Mouse (Mus musculus) heart, embryonic 15.5 days (tissue): Measurements from ENCODE around the gene Arl6. TPM values are rescaled to one million over a fixed set of nuclear protein-coding genes. Genes with fewer than 3 reads are reported as not detected.

ENCODE experiments used
- ATAC-seq: fragments of 200-750 bp; cut with Nextera tagmentation; replicated peaks from 2 replicates; pipeline ENCODE4 v1.8.0; 2017; ENCODE audit warnings: low read depth, moderate TSS enrichment; ENCODE audit not compliant: insufficient number of reproducible peaks, insufficient read depth, low FRiP score
- H3K27ac ChIP-seq: fragments of 300-500 bp; sonication (generic); 2 replicates; pipeline ENCODE4 v1.5.1; 2015; ENCODE audit warnings: mild to moderate bottlenecking, inconsistent platforms
- H3K27me3 ChIP-seq: fragments of 300-500 bp; sonication (generic); 2 replicates; pipeline ENCODE4 v1.6.1; 2015; ENCODE audit warnings: inconsistent platforms
- H3K36me3 ChIP-seq: fragments of 300-500 bp; sonication (generic); 2 replicates; pipeline ENCODE4 v1.6.1; 2015; ENCODE audit warnings: mild to moderate bottlenecking, inconsistent platforms
- H3K4me1 ChIP-seq: fragments of 300-500 bp; sonication (generic); replicated peaks from 2 replicates; pipeline ENCODE4 v1.6.1; 2015; ENCODE audit warnings: inconsistent platforms
- H3K4me2 ChIP-seq: fragments of 300-500 bp; sonication (generic); 2 replicates; pipeline ENCODE4 v1.6.1; 2015; ENCODE audit warnings: inconsistent platforms, mild to moderate bottlenecking, moderate library complexity
- H3K4me3 ChIP-seq: fragments of 300-500 bp; sonication (generic); 2 replicates; pipeline ENCODE4 v1.5.1; 2015; ENCODE audit warnings: mild to moderate bottlenecking, inconsistent platforms
- H3K9ac ChIP-seq: fragments of 300-500 bp; sonication (generic); 2 replicates; pipeline ENCODE4 v1.6.1; 2015; ENCODE audit warnings: mild to moderate bottlenecking, inconsistent platforms
- H3K9me3 ChIP-seq: fragments of 300-500 bp; sonication (generic); replicated peaks from 2 replicates; pipeline ENCODE4 v1.6.1; 2016; ENCODE audit warnings: inconsistent platforms
- WGBS: fragments of 180-500 bp; shearing (Covaris S2); methylation state at CpG from one replicate; pipeline ENCODE4 v1.1.7; 2015; ENCODE audit warnings: mixed read lengths; 5-methylcytosine and 5-hydroxymethylcytosine counted together
- polyA plus RNA-seq: library from polyadenylated mRNA; unstranded; fragments of >200 nt; fragmentation: Nextera tagmentation; extraction: Ambion mirVana; gene quantifications from 2 replicates; pipeline ENCODE4 v1.2.1, GENCODE M21; 2015

The Arl6 gene
- polyA plus RNA-seq, result 19.2 and 22.2 TPM in 2 replicates

GRCm38 (mm10) chr16:59639102-59639691 lies at the start of gene Arl6:
Gene Arl6, minus strand, starts transcription at chr16:59639391.
- Histone ChIP-seq H3K27me3 (peaks cover 4% of the 10 kb centered on the region; the same call in 1 of the 2 replicates), H3K27ac (peak within 1 kb of the TSS; percentile 99), H3K4me2 (peak within 1 kb of the TSS; percentile 77), H3K4me3 (peak within 1 kb of the TSS; percentile 77), H3K36me3 (no peaks in the 10 kb centered on the region), H3K4me1 (0 out of 2 replicates have a peak, but pooled peaks cover 4% of the 10 kb centered on the region), H3K9ac (peak within 1 kb of the TSS; percentile 74), H3K9me3 (no peaks in the 10 kb centered on the region)
- ATAC-seq, result peak; percentile 99
- WGBS, result under 1% methylated on average over 46 of the region's 46 CpGs

GRCm38 (mm10) chr16:59685135-59685534 lies 45.9 kb upstream of the Arl6 start:
- no peak for ATAC-seq
- no peak overlapping the region for H3K4me3 ChIP-seq
- H3K9me3 ChIP-seq, result no peaks in the 10 kb centered on the region
- no peaks in the 10 kb centered on the region for H3K27me3 ChIP-seq
- WGBS, result 54% methylated on average over 5 of the region's 5 CpGs
- H3K4me1 ChIP-seq, result no peaks in the 10 kb centered on the region
- no peak overlapping the region for H3K9ac ChIP-seq
- no peak overlapping the region for H3K4me2 ChIP-seq
- H3K27ac ChIP-seq, result no peak overlapping the region
- no peaks in the 10 kb centered on the region for H3K36me3 ChIP-seq

- 5% methylated on average over 8 of the region's 8 CpGs for WGBS
- Histone ChIP-seq H3K9me3 (no peaks in the 10 kb centered on the region), H3K27me3 (no peaks in the 10 kb centered on the region), H3K27ac (no peak overlapping the region), H3K36me3 (no peaks in the 10 kb centered on the region), H3K4me3 (no peak overlapping the region), H3K4me2 (no peak overlapping the region), H3K9ac (no peak overlapping the region), H3K4me1 (no peaks in the 10 kb centered on the region)
- no peak for ATAC-seq
These were observed 44.2 kb upstream of the Arl6 start for GRCm38 (mm10) chr16:59683434-59683833.

- H3K9ac ChIP-seq, result no peak overlapping the region
- no peaks in the 10 kb centered on the region for H3K27me3 ChIP-seq
- H3K9me3 ChIP-seq, result no peaks in the 10 kb centered on the region
- no peaks in the 10 kb centered on the region for H3K4me1 ChIP-seq
- no peak overlapping the region for H3K4me2 ChIP-seq
- ATAC-seq, result no peak
- no peaks in the 10 kb centered on the region for H3K36me3 ChIP-seq
- 75% methylated on average over 8 of the region's 8 CpGs for whole genome bisulfite sequencing
- no peak overlapping the region for H3K27ac ChIP-seq
- H3K4me3 ChIP-seq, result no peak overlapping the region
These were observed 43.2 kb upstream of the Arl6 start for GRCm38 (mm10) chr16:59682216-59682891.

DNA sequence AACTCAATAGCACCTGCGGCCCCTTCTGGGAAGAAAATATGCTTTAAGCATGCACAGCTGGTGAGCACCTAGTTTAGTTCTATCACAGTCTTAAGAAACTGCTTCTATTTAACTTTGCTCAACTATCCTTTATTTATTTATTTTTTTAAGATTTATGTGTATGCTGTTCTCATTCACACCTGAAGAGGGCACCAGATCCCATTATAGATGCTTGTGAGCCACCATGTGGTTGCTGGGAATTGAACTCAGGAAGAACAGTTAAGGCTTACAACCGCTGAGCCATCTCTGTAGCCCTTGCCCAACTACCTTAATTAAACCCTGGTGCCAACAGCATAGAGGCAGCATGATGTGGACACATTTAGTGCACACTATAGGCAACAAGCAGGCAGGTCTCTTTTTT lies 27.7 kb upstream of the Arl6 start:
- no peak overlapping the region for H3K27ac ChIP-seq
- H3K27me3 ChIP-seq, result no peaks in the 10 kb centered on the region
- no peak overlapping the region for H3K4me3 ChIP-seq
- no peak overlapping the region for H3K9ac ChIP-seq
- H3K4me1 ChIP-seq, result no peaks in the 10 kb centered on the region
- 88% methylated on average over 2 of the region's 2 CpGs for WGBS
- no peaks in the 10 kb centered on the region for H3K9me3 ChIP-seq
- no peak overlapping the region for H3K4me2 ChIP-seq
- no peak for ATAC-seq
- H3K36me3 ChIP-seq, result no peaks in the 10 kb centered on the region

DNA sequence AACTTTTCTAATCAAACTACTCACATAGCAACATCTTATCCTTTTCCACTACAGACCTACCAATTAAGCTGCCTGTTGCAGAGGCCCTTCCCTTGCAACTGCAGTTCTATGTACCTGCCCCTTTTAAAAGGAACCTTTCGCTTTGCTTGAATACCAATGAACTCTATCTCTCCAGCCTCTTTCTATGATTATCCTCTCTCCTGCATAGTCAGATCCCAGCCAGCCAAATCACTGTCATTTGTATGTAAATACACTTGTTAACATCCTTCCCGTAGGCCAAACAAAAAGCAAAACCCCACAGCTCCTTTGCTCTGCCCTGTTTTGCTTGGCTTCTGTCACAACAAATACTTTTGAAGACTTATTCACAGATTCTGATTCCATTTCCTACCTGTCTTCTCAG lies 4.6 kb upstream of the Arl6 start:
- no peak overlapping the region for H3K4me3 ChIP-seq
- no peaks in the 10 kb centered on the region for H3K4me1 ChIP-seq
- H3K36me3 ChIP-seq, result no peaks in the 10 kb centered on the region
- 56% methylated on average over 2 of the region's 2 CpGs for WGBS
- no peak overlapping the region for H3K27ac ChIP-seq
- peaks cover 4% of the 10 kb centered on the region; the same call in 1 of the 2 replicates for H3K27me3 ChIP-seq
- H3K4me2 ChIP-seq, result no peak overlapping the region
- no peak overlapping the region for H3K9ac ChIP-seq
- H3K9me3 ChIP-seq, result no peaks in the 10 kb centered on the region
- no peak for ATAC-seq

GRCm38 (mm10) chr16:59639985-59640384 lies 794 bp upstream of the Arl6 start:
- Histone ChIP-seq H3K4me2 (peak overlapping the region; percentile 77), H3K9ac (no peak overlapping the region), H3K4me1 (0 out of 2 replicates have a peak, but pooled peaks cover 4% of the 10 kb centered on the region), H3K9me3 (no peaks in the 10 kb centered on the region), H3K27me3 (peaks cover 4% of the 10 kb centered on the region; the same call in 1 of the 2 replicates), H3K36me3 (no peaks in the 10 kb centered on the region), H3K27ac (no peak overlapping the region), H3K4me3 (no peak overlapping the region)
- WGBS, result 68% methylated on average over 3 of the region's 3 CpGs
- ATAC-seq, result no peak

- H3K4me1 ChIP-seq, result 0 out of 2 replicates have a peak, but pooled peaks cover 4% of the 10 kb centered on the region
- 76% methylated on average over 2 of the region's 2 CpGs for WGBS
- no peaks in the 10 kb centered on the region for H3K27me3 ChIP-seq
- H3K9me3 ChIP-seq, result no peaks in the 10 kb centered on the region
- H3K9ac ChIP-seq, result no peak overlapping the region
- no peak overlapping the region for H3K4me2 ChIP-seq
- H3K4me3 ChIP-seq, result no peak overlapping the region
- H3K36me3 ChIP-seq, result peaks cover 5% of the 10 kb centered on the region
- H3K27ac ChIP-seq, result no peak overlapping the region
- no peak for ATAC-seq
These were observed 4.6 kb downstream of the Arl6 start for GRCm38 (mm10) chr16:59634598-59634997.

DNA sequence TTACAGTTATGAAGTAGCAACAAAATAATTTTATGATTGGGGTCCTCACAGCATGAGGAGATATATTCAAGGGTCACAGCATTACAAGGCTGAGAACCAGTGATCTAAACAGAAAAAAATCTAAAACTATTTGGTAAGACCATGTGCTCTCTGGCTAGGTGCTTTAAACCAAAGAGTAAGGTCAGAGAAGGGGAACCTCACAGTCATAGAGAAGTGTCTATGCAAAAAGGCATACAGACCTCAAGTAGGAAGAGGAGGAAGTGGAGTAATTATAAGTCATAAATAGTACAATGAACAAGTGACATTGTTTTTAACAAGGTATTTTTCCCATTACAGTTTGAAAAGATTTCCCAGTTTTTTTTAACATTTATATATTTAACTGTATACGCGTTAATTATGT lies 17.6 kb downstream of the Arl6 start:
- Histone ChIP-seq H3K4me1 (0 out of 2 replicates have a peak, but pooled peaks cover 2% of the 10 kb centered on the region), H3K36me3 (no peaks in the 10 kb centered on the region)
- no peak for ATAC-seq

DNA sequence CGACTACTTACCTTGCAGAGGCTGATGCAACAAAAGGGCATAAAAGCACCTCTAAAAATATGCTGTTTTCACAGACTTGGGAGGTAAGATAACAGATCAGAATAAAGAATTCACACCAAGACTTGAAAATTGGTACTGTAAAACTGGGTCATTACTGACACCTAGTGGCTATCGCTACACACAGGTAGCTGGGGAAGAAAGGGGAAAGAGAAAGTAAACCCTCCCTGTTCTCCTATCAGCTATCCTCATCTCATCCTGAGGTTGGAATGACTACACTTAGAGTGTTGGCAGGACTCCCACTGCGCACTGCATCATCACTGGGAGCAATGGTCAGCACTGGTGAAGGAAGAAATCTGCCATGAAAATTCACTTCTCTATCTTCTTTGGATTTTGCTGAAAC lies 22.0 kb downstream of the Arl6 start:
- Histone ChIP-seq H3K9ac (no peak overlapping the region), H3K27me3 (no peaks in the 10 kb centered on the region), H3K4me1 (0 out of 2 replicates have a peak, but pooled peaks cover 2% of the 10 kb centered on the region), H3K9me3 (no peaks in the 10 kb centered on the region), H3K4me3 (no peak overlapping the region), H3K27ac (no peak overlapping the region), H3K4me2 (no peak overlapping the region), H3K36me3 (no peaks in the 10 kb centered on the region)
- no peak for ATAC-seq
- WGBS, result 21% methylated on average over 3 of the region's 3 CpGs

More for the DNA sequence above, 17.6 kb downstream of the Arl6 start:
- Histone ChIP-seq H3K27ac (no peak overlapping the region), H3K9me3 (no peaks in the 10 kb centered on the region), H3K4me2 (no peak overlapping the region), H3K27me3 (no peaks in the 10 kb centered on the region), H3K9ac (no peak overlapping the region), H3K4me3 (no peak overlapping the region)
- WGBS, result 90% methylated on average over 2 of the region's 2 CpGs

DNA sequence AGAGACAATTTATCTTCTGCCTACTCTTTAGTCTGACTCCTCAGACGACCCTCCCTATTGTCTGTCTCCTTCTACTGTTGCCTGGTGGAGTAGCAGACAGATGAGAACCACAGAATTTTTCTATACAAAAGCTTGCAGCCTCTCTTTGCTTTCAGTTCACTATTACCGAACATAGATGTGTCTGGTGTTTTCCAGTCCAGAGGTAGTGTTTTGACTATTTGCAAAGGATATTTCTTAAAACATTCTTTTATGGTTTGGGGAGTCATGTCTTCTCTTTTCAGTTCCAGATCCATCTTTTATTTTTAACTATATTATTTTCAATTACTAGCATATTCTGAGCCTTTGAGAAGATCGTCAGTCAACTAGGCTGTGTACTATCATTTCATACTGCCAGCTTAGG lies 23.5 kb downstream of the Arl6 start:
- Histone ChIP-seq H3K4me2 (no peak overlapping the region), H3K4me1 (0 out of 2 replicates have a peak, but pooled peaks cover 2% of the 10 kb centered on the region), H3K9ac (no peak overlapping the region), H3K9me3 (no peaks in the 10 kb centered on the region), H3K4me3 (no peak overlapping the region), H3K27me3 (no peaks in the 10 kb centered on the region), H3K36me3 (peaks cover 3% of the 10 kb centered on the region; the same call in 1 of the 2 replicates), H3K27ac (no peak overlapping the region)
- WGBS, result 71% methylated on average over 3 of the region's 3 CpGs
- ATAC-seq, result no peak
